Mouse (Mus musculus): ENCODE measurements around the gene Carns1. TPM values are rescaled to one million over a fixed set of nuclear protein-coding genes. Genes with fewer than 3 reads are reported as not detected.
A peak's percentile ranks its signal among the peaks of the same experiment; 100 is the strongest.

The Carns1 gene
- polyA plus RNA-seq, 1 experiment from 2014 or later, result 3.1 TPM

- Histone ChIP-seq H3K27me3 (ENCODE audit: control insufficient read depth, insufficient read depth, low read length) (no peaks in the 10 kb centered on the region), H3K27ac (ENCODE audit: low read length) (peak overlapping the region; percentile 79), H3K9me3 (replicated peaks; ENCODE audit: control insufficient read depth, low read length) (no peaks in the 10 kb centered on the region), H3K4me2 (ENCODE audit: low read depth, low read length) (peak overlapping the region; percentile 92), H3K4me3 (replicated peaks; ENCODE audit: low read length) (peak overlapping the region; percentile 28), H3K9ac (ENCODE audit: low read length) (peak overlapping the region; percentile 58), H3K36me3 (ENCODE audit: control insufficient read depth, insufficient read depth, low read length) (no peaks in the 10 kb centered on the region), H3K4me1 (ENCODE audit: control insufficient read depth, insufficient read depth, low read length) (peaks cover 72% of the 10 kb centered on the region)
- ATAC-seq (ENCODE audit: insufficient read depth, low FRiP score), result 0 out of 2 replicates have a peak, but pooled peaks have one; percentile 8
- 20% methylated on average over 14 of the region's 14 CpGs for WGBS
Observed at GRCm38 (mm10) chr19:4216041-4216685, 40.9 kb upstream of the Carns1 start.

DNA sequence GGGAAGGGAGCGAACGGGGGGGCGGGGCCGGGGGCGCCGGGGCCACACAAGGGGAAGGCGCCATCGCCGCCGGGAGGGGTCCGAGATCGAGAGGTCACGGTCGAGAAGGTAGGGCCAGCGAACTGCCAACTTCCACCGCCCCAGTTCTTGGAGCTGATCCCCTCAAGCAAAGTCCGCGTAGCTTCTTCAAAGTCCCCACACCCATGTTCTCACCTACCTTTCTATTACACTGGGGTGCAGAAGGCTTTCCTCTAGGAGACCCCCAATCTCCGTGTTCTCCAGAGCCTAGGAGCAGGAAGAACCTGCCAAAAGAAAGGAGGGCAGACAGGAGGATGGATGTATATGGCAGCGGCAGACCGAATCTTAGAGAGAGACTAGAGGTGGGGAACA, 40.2 kb upstream of the Carns1 start:
- Histone ChIP-seq H3K4me2 (ENCODE audit: low read depth, low read length) (peak overlapping the region; percentile 92), H3K4me1 (ENCODE audit: control insufficient read depth, insufficient read depth, low read length) (peaks cover 66% of the 10 kb centered on the region), H3K9me3 (replicated peaks; ENCODE audit: control insufficient read depth, low read length) (no peaks in the 10 kb centered on the region), H3K27me3 (ENCODE audit: control insufficient read depth, insufficient read depth, low read length) (no peaks in the 10 kb centered on the region), H3K36me3 (ENCODE audit: control insufficient read depth, insufficient read depth, low read length) (no peaks in the 10 kb centered on the region), H3K9ac (ENCODE audit: low read length) (peak overlapping the region; percentile 96), H3K4me3 (replicated peaks; ENCODE audit: low read length) (peak overlapping the region; percentile 80), H3K27ac (ENCODE audit: low read length) (peak overlapping the region; percentile 95)
- under 1% methylated on average over 20 of the region's 21 CpGs for WGBS
- no peak for ATAC-seq (ENCODE audit: insufficient read depth, low FRiP score)

DNA sequence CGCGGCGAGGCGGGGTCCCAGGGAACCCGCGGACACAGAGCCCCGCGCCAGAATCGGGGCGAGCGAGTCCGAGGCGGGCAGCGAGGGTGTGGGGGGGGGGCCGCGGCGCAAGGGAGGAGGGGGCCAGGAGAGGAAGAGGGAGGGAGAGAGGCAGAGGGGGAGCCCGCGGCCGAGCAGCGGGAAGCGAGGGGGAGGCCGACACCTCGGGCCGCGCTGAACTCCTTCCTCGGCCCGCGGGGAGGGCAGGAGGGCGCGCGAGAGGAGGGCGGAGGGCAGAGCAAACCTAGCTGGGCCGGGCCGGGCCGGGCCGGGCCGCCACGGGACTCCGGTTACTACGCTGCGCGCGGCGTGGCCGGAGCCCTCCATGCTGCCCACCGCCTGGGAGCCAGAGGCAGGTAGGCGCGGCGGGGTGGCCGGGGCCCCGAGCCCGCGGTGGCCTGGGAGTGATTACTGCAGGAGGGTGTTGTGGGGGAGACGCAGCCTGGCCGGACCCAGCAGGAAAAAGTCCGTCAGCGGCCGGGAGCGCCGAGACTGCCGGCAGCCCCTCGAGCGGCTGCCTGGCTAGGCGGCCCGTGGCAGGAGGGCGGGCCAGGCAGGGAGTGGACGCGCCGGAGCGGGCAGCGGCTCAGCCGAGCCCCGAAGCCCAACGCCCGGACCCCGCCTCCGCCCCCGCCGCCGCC, 39.6 kb upstream of the Carns1 start:
- H3K9ac ChIP-seq (ENCODE audit: low read length), result peak overlapping the region; percentile 96

GRCm38 (mm10) chr19:4214071-4214770, 38.9 kb upstream of the Carns1 start, which contains the start of the genes Clcf1 and AC109138.7:
Gene Clcf1, plus strand, starts transcription at chr19:4214238.
Gene AC109138.7, plus strand, starts transcription at chr19:4214357.
- H3K4me3 ChIP-seq (replicated peaks; ENCODE audit: low read length), result peak within 1 kb of the TSS; percentile 80
- WGBS, result under 1% methylated on average over 49 of the region's 49 CpGs
- no peaks in the 10 kb centered on the region for H3K27me3 ChIP-seq (ENCODE audit: control insufficient read depth, insufficient read depth, low read length)
- H3K4me2 ChIP-seq (ENCODE audit: low read depth, low read length), result peak within 1 kb of the TSS; percentile 92
- H3K36me3 ChIP-seq (ENCODE audit: control insufficient read depth, insufficient read depth, low read length), result no peaks in the 10 kb centered on the region
- no peaks in the 10 kb centered on the region for H3K9me3 ChIP-seq (replicated peaks; ENCODE audit: control insufficient read depth, low read length)
- ATAC-seq (ENCODE audit: insufficient read depth, low FRiP score), result peak; percentile 61
- H3K4me1 ChIP-seq (ENCODE audit: control insufficient read depth, insufficient read depth, low read length), result peaks cover 54% of the 10 kb centered on the region
- H3K27ac ChIP-seq (ENCODE audit: low read length), result peak within 1 kb of the TSS; percentile 95
- H3K9ac ChIP-seq (ENCODE audit: low read length), result peak within 1 kb of the TSS; percentile 96

More for the DNA sequence above, 39.6 kb upstream of the Carns1 start:
- under 1% methylated on average over 64 of the region's 81 CpGs for WGBS
- no peaks in the 10 kb centered on the region for H3K27me3 ChIP-seq (ENCODE audit: control insufficient read depth, insufficient read depth, low read length)
- H3K27ac ChIP-seq (ENCODE audit: low read length), result peak overlapping the region; percentile 95
- ATAC-seq (ENCODE audit: insufficient read depth, low FRiP score), result peak; percentile 34; the same call in 1 of the 2 replicates
- H3K4me2 ChIP-seq (ENCODE audit: low read depth, low read length), result peak overlapping the region; percentile 92
- H3K4me3 ChIP-seq (replicated peaks; ENCODE audit: low read length), result peak overlapping the region; percentile 80
- no peaks in the 10 kb centered on the region for H3K9me3 ChIP-seq (replicated peaks; ENCODE audit: control insufficient read depth, low read length)
- peaks cover 60% of the 10 kb centered on the region for H3K4me1 ChIP-seq (ENCODE audit: control insufficient read depth, insufficient read depth, low read length)
- no peaks in the 10 kb centered on the region for H3K36me3 ChIP-seq (ENCODE audit: control insufficient read depth, insufficient read depth, low read length)

DNA sequence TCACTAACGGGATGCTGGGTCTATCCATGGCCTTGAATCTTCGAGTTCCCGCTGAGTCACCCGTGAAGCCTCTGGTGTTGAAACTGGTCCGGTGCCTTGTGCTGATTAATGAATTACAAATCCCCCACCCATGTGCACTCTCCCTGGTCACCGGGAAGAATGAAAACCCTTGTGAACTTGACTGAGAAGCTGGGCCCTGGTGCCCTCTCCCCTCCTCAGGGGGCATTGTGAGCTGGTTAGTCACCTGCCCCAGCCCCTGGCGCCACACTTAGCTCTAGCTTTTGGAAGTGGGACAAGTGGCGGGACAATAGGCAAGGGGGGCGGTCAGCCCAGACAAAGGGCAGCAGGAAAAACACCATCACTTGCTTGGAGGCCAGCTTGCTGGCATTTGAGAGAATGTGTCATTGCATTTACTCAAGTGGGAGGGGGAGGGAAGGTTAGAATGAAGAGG, 38.3 kb upstream of the Carns1 start:
- peak overlapping the region; percentile 95 for H3K27ac ChIP-seq (ENCODE audit: low read length)
- H3K9me3 ChIP-seq (replicated peaks; ENCODE audit: control insufficient read depth, low read length), result no peaks in the 10 kb centered on the region
- H3K4me2 ChIP-seq (ENCODE audit: low read depth, low read length), result peak overlapping the region; percentile 92
- 13% methylated on average over 9 of the region's 9 CpGs for WGBS
- H3K4me1 ChIP-seq (ENCODE audit: control insufficient read depth, insufficient read depth, low read length), result peaks cover 54% of the 10 kb centered on the region
- H3K27me3 ChIP-seq (ENCODE audit: control insufficient read depth, insufficient read depth, low read length), result no peaks in the 10 kb centered on the region
- H3K4me3 ChIP-seq (replicated peaks; ENCODE audit: low read length), result peak overlapping the region; percentile 80
- H3K9ac ChIP-seq (ENCODE audit: low read length), result peak overlapping the region; percentile 96
- no peak for ATAC-seq (ENCODE audit: insufficient read depth, low FRiP score)
- H3K36me3 ChIP-seq (ENCODE audit: control insufficient read depth, insufficient read depth, low read length), result no peaks in the 10 kb centered on the region

GRCm38 (mm10) chr19:4211891-4212588, 36.8 kb upstream of the Carns1 start:
- peak overlapping the region; percentile 6 for H3K9ac ChIP-seq (ENCODE audit: low read length)
- no peaks in the 10 kb centered on the region for H3K36me3 ChIP-seq (ENCODE audit: control insufficient read depth, insufficient read depth, low read length)
- H3K27ac ChIP-seq (ENCODE audit: low read length), result no peak overlapping the region
- no peak overlapping the region for H3K4me2 ChIP-seq (ENCODE audit: low read depth, low read length)
- no peaks in the 10 kb centered on the region for H3K9me3 ChIP-seq (replicated peaks; ENCODE audit: control insufficient read depth, low read length)
- H3K4me1 ChIP-seq (ENCODE audit: control insufficient read depth, insufficient read depth, low read length), result peaks cover 43% of the 10 kb centered on the region
- H3K27me3 ChIP-seq (ENCODE audit: control insufficient read depth, insufficient read depth, low read length), result no peaks in the 10 kb centered on the region
- 52% methylated on average over 4 of the region's 4 CpGs for WGBS
- no peak overlapping the region for H3K4me3 ChIP-seq (replicated peaks; ENCODE audit: low read length)
- no peak for ATAC-seq (ENCODE audit: insufficient read depth, low FRiP score)

GRCm38 (mm10) chr19:4208563-4208962, 33.3 kb upstream of the Carns1 start:
- WGBS, result 73% methylated on average over 5 of the region's 5 CpGs
- no peak overlapping the region for H3K4me2 ChIP-seq (ENCODE audit: low read depth, low read length)
- H3K27ac ChIP-seq (ENCODE audit: low read length), result no peak overlapping the region
- no peak for ATAC-seq (ENCODE audit: insufficient read depth, low FRiP score)
- no peaks in the 10 kb centered on the region for H3K9me3 ChIP-seq (replicated peaks; ENCODE audit: control insufficient read depth, low read length)
- peaks cover 17% of the 10 kb centered on the region for H3K4me1 ChIP-seq (ENCODE audit: control insufficient read depth, insufficient read depth, low read length)
- H3K9ac ChIP-seq (ENCODE audit: low read length), result 0 out of 2 replicates have a peak overlapping the region, but pooled peaks have one; percentile 7
- no peak overlapping the region for H3K4me3 ChIP-seq (replicated peaks; ENCODE audit: low read length)
- H3K27me3 ChIP-seq (ENCODE audit: control insufficient read depth, insufficient read depth, low read length), result no peaks in the 10 kb centered on the region
- no peaks in the 10 kb centered on the region for H3K36me3 ChIP-seq (ENCODE audit: control insufficient read depth, insufficient read depth, low read length)

GRCm38 (mm10) chr19:4206971-4207370, 31.7 kb upstream of the Carns1 start:
- Histone ChIP-seq H3K4me2 (ENCODE audit: low read depth, low read length) (no peak overlapping the region), H3K36me3 (ENCODE audit: control insufficient read depth, insufficient read depth, low read length) (no peaks in the 10 kb centered on the region), H3K27me3 (ENCODE audit: control insufficient read depth, insufficient read depth, low read length) (no peaks in the 10 kb centered on the region), H3K9ac (ENCODE audit: low read length) (no peak overlapping the region), H3K4me1 (ENCODE audit: control insufficient read depth, insufficient read depth, low read length) (peaks cover 12% of the 10 kb centered on the region), H3K9me3 (replicated peaks; ENCODE audit: control insufficient read depth, low read length) (no peaks in the 10 kb centered on the region), H3K27ac (ENCODE audit: low read length) (no peak overlapping the region), H3K4me3 (replicated peaks; ENCODE audit: low read length) (no peak overlapping the region)
- ATAC-seq (ENCODE audit: insufficient read depth, low FRiP score), result peak; percentile 60
- WGBS, result 3% methylated on average over 2 of the region's 2 CpGs
